In the genomic region with DNA sequence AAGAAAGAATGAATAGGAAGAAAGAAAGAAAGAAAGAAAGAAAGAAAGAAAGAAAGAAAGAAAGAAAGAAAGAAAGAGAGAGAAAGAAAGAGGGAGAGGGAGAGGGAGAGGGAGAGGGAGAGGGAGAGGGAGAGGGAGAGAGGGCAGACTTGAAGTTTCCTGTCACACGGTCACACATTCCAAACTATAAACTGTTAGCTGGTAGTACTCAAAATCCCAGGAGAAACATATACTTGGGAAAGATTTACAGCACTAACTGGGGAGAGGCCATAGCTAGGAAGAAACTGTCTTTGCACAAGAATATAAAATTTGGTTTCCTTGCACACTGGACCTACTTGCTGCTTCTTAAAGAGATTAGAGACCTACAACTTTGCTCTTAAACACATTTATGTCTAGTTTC, we compare ENCODE assay signal across 19 mouse cellular contexts. TPM values are rescaled to one million over a fixed set of nuclear protein-coding genes. Genes with fewer than 3 reads are reported as not detected.
DNase-seq lines count a peak whose midpoint lies in the region; ATAC-seq and TF ChIP-seq lines count a peak whose summit lies in the region.
"Had no signal": no experiment of that assay in that cellular context is flagged by ENCODE, and none has a peak within 500 bp of the region (broad histone marks: within the 10 kb centered on the region; RNA-seq: fewer than 3 reads in every experiment).

No protein-coding gene starts in this region.

- H3K4me3 ChIP-seq in kidney, postnatal 0 days (replicated peaks; ENCODE audit: low read depth, low read length) = no peak overlapping the region
- H3K4me3 ChIP-seq in limb, embryonic 13.5 days = no peak overlapping the region
- H3K4me3 ChIP-seq in midbrain, embryonic 11.5 days (ENCODE audit: low read depth, low read length) = no peak overlapping the region
- H3K4me3 ChIP-seq: erythroblast, embryonic 14.5 days; heart, adult 2 months; hindbrain, embryonic 13.5 days; limb, embryonic 12.5 days had no signal

- no peak overlapping the region for H3K4me2 ChIP-seq in kidney, postnatal 0 days (ENCODE audit: low read length)
- no peak overlapping the region for H3K4me2 ChIP-seq in limb, embryonic 13.5 days (replicated peaks)
- H3K4me2 ChIP-seq in midbrain, embryonic 11.5 days = no peak overlapping the region
- H3K4me2 ChIP-seq: hindbrain, embryonic 13.5 days; limb, embryonic 12.5 days had no signal

- WGBS in kidney, postnatal 0 days = 5% methylated on average over 1 of the region's 1 CpGs
- 0% methylated on average over 1 of the region's 1 CpGs for WGBS in limb, embryonic 13.5 days
- 61% methylated on average over 1 of the region's 1 CpGs for WGBS in midbrain, embryonic 11.5 days

- no peak for ATAC-seq in kidney, postnatal 0 days (replicated peaks; ENCODE audit: low FRiP score, low read depth)
- ATAC-seq in limb, embryonic 13.5 days (ENCODE audit: low FRiP score, low read depth) = peak; percentile 81
- ATAC-seq in midbrain, embryonic 11.5 days (ENCODE audit: low FRiP score) = no peak
- ATAC-seq: activated CD4-positive, CD25-positive, alpha-beta regulatory T cell, adult 4 months; forebrain, embryonic 16.5 days had no signal

- H3K9me3 ChIP-seq in kidney, postnatal 0 days (replicated peaks; ENCODE audit: low read length) = no peaks in the 10 kb centered on the region
- no peaks in the 10 kb centered on the region for H3K9me3 ChIP-seq in limb, embryonic 13.5 days
- H3K9me3 ChIP-seq in midbrain, embryonic 11.5 days (ENCODE audit: control insufficient read depth, low read length) = no peaks in the 10 kb centered on the region
- H3K9me3 ChIP-seq: hindbrain, embryonic 13.5 days had no signal

- H3K9ac ChIP-seq in kidney, postnatal 0 days (ENCODE audit: low read depth, low read length) = no peak overlapping the region
- H3K9ac ChIP-seq in limb, embryonic 13.5 days = no peak overlapping the region
- no peak overlapping the region for H3K9ac ChIP-seq in midbrain, embryonic 11.5 days (ENCODE audit: low read length)
- H3K9ac ChIP-seq: hindbrain, embryonic 13.5 days; limb, embryonic 12.5 days had no signal

- TF ChIP-seq CTCF in kidney, postnatal 0 days (IDR thresholded peaks at IDR 0.05; ENCODE audit: low read depth) = no peak

- DNase-seq in embryo, embryonic 11 days = peak; percentile 9
- DNase-seq in embryo, embryonic 10 days (ENCODE audit: low spot score) = no peak
- peak; percentile 83 for DNase-seq in kidney, postnatal 0 days (ENCODE audit: low spot score)
- DNase-seq in kidney, postnatal 36 days = no peak
- peak; percentile 26 for DNase-seq in embryo, embryonic 11.5 days (ENCODE audit: low read depth, low spot score)
- no peak for DNase-seq in left cerebral cortex, adult 18-20 months (ENCODE audit: low spot score in 2 of 2)
- DNase-seq in midbrain, embryonic 11.5 days (ENCODE audit: low spot score, missing footprints) = no peak
- DNase-seq: adrenal gland, postnatal 36 days; cerebellum, adult 9-10 months; gastrocnemius, postnatal 10 days; heart, adult 2 months; thymus, postnatal 4 days had no signal

- no peak overlapping the region for H3K27ac ChIP-seq in kidney, postnatal 0 days
- H3K27ac ChIP-seq in limb, embryonic 13.5 days = peak overlapping the region; percentile 61; the same call in 1 of the 2 replicates
- H3K27ac ChIP-seq in midbrain, embryonic 11.5 days (ENCODE audit: low read depth, low read length) = no peak overlapping the region
- H3K27ac ChIP-seq: heart, adult 2 months; hindbrain, embryonic 13.5 days; macrophage had no signal

- H3K4me1 ChIP-seq in kidney, postnatal 0 days (replicated peaks; ENCODE audit: insufficient read depth, low read length) = no peaks in the 10 kb centered on the region
- H3K4me1 ChIP-seq in limb, embryonic 13.5 days = peaks cover 19% of the 10 kb centered on the region
- no peaks in the 10 kb centered on the region for H3K4me1 ChIP-seq in midbrain, embryonic 11.5 days (ENCODE audit: control insufficient read depth, insufficient read depth, low read length)
- H3K4me1 ChIP-seq: hindbrain, embryonic 13.5 days had no signal

- H3K27me3 ChIP-seq in kidney, postnatal 0 days (ENCODE audit: insufficient read depth, low read length) = no peaks in the 10 kb centered on the region
- H3K27me3 ChIP-seq in limb, embryonic 13.5 days = no peaks in the 10 kb centered on the region
- no peaks in the 10 kb centered on the region for H3K27me3 ChIP-seq in midbrain, embryonic 11.5 days (ENCODE audit: control insufficient read depth, insufficient read depth, low read length)
- H3K27me3 ChIP-seq: hindbrain, embryonic 13.5 days; limb, embryonic 12.5 days had no signal

- H3K36me3 ChIP-seq in kidney, postnatal 0 days (ENCODE audit: insufficient read depth, low read length) = no peaks in the 10 kb centered on the region
- H3K36me3 ChIP-seq in limb, embryonic 13.5 days = no peaks in the 10 kb centered on the region
- H3K36me3 ChIP-seq in midbrain, embryonic 11.5 days (ENCODE audit: control insufficient read depth, insufficient read depth, low read length) = no peaks in the 10 kb centered on the region
- H3K36me3 ChIP-seq: hindbrain, embryonic 13.5 days; limb, embryonic 12.5 days had no signal

RNA-seq across cellular contexts. Expression of a gene that starts 50.2 kb away (rescaled TPM):
- polyA plus RNA-seq in kidney, postnatal 0 days (2015; fragmentation: Nextera tagmentation; extraction: Ambion mirVana) = 24.5 and 25.4 TPM in 2 replicates
- 161 and 172 TPM in 2 replicates for polyA plus RNA-seq in limb, embryonic 13.5 days (2015; fragmentation: Nextera tagmentation; extraction: Ambion mirVana)
- total RNA-seq in left cerebral cortex, adult 18-20 months (2021) = 1 to 10 TPM; 4.8 to 5.4 TPM
- polyA plus RNA-seq in midbrain, embryonic 11.5 days (2014; fragmentation: Nextera tagmentation; extraction: Ambion mirVana) = 85.0 and 87.9 TPM in 2 replicates
- polyA plus RNA-seq: activated CD4-positive, CD25-positive, alpha-beta regulatory T cell, adult 4 months; erythroblast, embryonic 14.5 days; macrophage had no signal

Comparison
In these comparisons a context has a peak if more than half of its experiments do, and no peak if none do; other contexts are left out.
1. DNase-seq: peak in embryo, embryonic 11 days (single experiment), kidney, postnatal 0 days (single experiment) and embryo, embryonic 11.5 days (single experiment); none in embryo, embryonic 10 days (single experiment), kidney, postnatal 36 days (0 of 2), left cerebral cortex, adult 18-20 months (0 of 2) and midbrain, embryonic 11.5 days (single experiment).